Mouse (Mus musculus) gastrocnemius, postnatal 10 days (tissue): Measurements from ENCODE around the gene Epo. TPM values are rescaled to one million over a fixed set of nuclear protein-coding genes. Genes with fewer than 3 reads are reported as not detected.
A peak's percentile ranks its signal among the peaks of the same experiment; 100 is the strongest.

Experiments
- DNase-seq: peaks from one replicate; pipeline ENCODE4 v3.0.0; 2021; ENCODE audit warnings: mixed read lengths
- total RNA-seq, 2 experiments: library from RNA; stranded (reverse); gene quantifications; 2 replicates each; pipeline ENCODE4 v1.2.3; 2021

Epo gene
- total RNA-seq, 2 experiments from 2014 or later = not detected

DNA sequence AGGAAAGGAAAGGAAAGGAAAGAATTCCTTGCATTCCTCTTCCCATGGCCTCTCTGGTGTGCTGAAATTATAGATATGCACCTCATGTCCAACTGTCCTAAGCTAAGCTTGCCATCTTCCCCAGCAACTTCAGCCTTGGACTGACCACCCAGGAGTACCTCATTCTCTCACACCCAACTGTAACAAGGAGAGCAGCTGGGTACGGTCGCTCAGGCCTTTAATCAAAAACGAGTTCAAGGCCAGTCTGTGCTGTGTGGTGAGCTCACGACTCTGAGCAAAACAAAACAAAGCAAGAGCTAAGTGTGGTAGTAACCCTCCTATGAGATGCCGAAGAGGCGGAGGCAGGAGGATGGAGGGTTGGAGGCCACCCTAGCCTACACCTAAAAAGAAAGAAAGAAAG, 7.9 kb upstream of the Epo start:
- no peak for DNase-seq

DNA sequence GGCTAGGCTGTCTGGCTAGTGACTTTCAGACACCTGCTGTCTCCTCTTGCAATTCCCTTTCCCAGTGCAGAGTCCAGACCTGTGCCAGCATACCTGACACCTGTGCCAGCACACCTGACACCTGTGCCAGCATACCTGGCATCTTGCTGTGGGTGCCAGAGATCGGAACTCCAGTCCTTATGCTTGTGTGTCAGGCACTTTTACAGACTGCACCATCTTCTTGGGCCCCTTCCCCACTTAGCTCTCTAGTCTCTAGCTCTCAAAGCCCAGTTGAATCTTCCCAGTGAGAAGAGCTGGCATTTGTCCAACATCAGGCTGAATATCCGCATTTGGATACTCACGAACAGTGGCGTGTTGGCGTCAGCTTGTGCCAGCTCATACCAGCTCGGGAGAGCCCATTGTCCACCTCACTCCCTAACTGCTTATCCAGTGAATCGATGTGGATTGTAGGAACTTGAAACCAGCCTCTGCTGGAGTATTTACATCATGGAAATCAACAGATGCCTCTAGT, 6.3 kb upstream of the Epo start:
- DNase-seq = no peak

DNA sequence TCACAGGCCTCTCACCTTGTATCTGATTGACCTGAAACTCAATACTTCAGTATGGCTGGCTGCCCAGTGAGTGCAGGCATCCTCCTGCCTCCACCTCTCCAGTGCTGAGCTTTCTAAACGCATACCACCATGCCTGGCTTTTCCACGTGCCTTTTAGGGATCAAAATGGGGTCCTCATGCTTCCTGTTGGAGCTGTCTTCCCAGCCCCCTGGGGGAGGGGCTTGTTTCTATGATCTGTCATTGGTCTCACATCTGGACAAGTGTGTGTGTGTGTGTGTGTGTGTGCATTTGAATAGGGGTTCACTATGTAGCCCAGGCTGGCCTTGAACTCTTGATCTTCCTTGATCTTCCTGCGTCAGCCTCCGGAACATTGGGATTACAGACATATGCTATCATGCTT, 4.4 kb upstream of the Epo start:
- no peak for DNase-seq

DNA sequence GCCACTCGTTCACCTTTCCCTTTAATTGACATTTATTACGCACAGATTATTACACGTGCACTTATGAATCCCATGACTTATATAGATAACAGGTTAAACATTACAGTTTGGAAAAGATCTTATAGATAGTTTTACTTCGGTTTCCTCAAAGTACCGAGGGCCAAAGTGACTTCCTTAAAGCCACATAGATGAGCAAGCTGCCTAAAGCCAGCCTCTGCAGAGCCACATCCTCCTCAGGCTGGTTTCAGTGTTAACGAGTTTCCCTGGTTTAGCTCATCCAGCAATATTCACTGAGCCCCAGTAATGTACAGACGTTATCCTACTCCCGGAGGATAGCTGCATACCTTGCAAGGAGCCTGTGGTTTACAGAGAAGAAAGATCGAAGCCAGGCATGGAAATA, 2.3 kb upstream of the Epo start:
- DNase-seq = no peak

DNA sequence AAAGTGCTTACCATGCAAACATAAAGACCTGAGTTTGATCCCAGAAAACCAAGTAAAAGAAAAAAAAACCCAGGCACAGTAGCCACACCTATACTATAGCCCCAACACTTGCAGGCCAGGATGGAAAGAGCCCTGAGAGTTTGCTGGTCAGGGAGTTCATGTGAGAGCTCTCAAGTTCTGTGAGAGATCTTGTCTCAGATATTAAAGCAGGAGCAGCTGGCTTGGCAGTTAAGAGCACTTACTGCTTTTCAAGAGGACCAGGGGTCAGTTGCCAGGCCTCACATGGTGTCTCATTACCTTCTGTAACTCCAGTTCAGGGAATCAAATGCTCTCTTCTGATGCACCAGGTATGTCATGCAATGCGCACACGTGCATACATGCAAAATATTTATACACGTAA, 1.7 kb upstream of the Epo start:
- DNase-seq = no peak

DNA sequence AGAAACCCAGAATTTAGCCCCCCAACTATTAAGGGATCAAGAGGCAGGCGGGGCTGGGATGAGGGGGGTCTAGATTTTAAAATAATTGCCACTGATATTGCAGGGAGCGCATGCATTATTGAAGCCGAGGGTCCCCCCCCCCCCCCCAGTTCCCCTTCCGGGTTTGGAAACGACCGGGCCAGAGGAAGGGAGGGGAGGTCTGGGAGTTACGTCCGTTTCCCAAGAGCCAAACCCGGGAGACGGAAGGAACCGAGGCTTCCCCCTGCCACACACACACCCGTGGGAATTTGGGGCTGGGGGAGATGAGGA, 280 bp downstream of the Epo start:
- no peak for DNase-seq

DNA sequence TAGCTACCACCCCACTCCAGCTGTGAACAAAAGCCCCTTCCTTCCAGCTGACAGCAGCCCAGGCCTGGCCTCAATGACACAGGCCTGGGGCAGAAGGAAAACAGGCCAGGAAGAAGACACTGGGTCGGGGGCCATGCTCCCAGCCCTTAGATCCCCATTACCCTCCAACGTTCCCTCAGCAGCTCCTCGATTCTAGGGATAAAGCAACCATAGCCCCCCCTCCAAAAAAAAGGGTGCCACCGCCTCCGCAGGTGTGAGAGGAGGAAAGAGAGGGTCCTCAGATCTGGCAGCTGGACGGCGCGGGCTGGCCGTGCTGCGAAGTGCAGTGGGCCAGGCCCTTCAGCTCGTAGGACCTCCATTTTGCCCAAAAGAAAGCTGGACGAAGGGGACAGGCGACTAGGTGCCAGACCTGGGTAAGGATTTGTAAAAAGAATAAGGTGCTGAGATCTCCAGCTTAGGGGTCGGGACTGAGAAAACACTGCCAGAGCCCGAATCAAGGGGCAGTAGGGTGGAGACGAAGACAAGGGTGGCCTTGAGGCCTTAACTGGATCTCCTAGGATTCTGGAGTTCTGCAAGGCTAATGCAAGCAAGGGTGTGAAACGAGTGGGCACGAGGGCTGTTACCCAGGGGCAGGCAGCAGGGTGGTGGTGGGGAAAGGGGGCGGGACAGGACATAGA, 773 bp downstream of the Epo start:
- no peak for DNase-seq

DNA sequence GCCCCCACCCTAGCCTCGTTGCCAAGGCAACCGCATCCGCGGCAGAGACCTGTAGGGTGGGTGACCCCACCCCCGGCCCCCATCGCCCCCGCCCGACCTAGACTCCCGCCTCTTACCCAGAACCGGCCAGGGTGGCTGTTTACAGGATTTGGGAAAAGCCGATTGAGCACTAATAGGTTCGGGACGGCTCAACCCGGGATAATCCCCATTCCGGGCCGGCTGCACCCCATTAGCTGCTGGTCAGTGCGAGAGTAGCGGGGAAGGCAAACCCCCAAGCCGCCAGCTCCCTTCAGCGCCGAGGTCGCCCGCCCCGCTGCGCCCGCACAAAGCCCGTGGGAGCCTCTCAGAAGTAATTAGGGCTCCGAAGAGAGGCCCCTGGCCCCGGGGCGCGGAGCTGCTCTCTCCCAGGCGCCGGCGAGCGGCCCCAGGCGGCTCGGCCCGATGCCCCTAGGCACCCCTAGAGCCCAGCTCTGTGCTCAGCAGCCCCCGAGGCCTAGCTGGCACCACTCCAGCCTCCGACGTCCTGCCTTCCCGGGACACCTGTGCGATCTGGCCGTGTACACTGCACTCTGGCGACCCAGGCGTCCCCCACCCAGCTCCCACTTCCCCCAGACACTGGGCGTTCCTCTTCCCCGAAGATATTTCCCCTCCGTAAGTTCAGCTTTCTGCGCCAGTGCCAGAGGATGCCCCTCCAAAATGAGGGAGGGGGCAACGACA, 1.5 kb downstream of the Epo start:
- peak; percentile 75 for DNase-seq

DNA sequence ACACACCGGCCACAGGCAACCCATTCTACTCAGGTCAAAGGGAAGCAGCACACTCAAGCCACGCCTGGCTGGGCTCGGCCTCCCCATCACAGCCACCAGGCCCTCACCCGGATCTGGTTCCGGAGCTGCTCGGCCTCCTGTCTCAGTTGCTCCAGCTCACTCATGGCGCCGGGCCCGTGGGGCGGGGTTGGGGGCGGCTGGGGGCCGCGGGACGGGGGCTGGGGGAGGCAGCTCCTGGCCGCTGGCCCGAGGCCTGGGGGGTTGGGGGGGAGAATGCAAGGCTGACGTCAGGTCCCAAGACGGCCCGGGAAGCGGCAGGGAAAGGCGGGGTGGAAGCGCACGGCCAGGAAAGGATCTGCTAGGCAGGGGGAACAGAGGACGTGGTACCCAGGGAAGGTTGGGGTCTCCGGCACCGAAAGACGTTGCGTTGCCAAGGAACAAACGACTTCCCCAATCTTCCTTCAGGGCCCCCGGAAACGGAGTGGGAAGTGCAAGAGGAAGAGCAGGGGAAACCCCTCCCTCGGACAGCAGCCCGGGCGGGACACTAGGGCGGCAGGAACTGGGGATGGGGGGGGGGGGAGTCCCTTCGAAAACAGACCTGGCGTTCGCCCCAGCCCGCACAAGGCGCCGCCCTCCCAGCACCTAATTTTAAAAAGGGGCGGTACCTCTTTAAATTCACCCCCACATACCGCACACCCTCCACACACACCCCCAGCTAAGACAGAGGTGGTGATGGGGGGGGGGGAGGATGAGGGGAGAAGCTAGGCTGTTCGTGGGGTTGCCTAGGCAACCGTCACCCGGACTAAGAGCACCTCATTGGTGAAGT, 2.2 kb downstream of the Epo start:
- peak; percentile 80 for DNase-seq

DNA sequence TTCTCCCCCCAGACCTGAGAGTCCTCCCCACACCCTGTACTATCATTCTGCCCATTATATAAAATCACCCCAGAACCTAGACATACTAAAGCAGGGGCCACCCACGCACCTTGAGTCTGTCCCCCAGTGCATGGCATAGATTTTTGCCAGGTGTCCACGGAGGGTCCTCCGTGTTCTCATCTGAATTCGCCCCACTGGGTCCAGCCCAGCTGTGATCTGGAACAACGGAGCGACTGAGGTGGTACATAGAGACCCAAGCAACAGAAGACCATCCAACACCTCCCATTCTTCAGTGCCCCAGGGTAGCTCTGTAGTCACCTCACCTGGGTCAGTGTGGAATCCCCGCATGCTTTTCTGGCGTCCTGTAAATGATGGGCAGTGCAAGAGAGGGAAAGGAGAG, 3.0 kb downstream of the Epo start:
- DNase-seq = no peak

DNA sequence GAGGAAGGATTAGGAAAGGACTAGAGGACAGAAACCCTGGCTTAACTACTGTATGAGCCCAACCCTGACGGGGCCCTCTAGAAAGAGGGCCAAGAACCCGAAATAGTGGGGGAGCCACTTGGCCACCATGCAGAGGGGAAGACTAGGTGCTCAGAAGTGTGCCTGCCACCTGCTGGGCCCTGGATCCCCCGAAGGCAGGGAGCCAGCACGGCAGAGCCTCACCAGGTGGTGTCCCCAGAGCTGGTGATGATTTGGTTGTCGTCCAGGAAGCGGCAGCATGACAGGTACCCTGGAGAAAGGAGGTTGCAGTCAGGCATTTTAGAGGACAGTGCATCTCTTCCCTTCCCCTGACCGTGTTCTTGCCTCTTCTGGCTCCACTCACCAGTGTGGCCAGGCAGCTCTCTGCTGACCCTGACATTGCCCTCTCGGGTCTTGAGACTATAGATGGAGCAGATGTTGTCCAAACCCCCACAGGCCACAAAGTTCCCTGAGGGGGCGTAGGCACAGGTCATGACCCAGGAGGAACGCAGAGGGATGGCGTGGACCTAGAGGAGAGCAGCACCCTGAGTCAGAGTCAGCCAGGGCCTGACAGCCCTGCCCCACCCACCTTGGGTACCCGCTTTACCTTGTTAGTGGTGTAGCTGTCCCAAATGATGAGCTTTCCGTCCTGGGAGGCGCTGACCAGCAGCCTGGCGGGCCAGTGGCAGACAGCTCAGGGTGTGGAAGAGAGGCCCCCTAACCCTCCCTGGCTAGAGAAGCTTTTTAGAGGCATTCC, 3.6 kb downstream of the Epo start:
- DNase-seq = no peak

DNA sequence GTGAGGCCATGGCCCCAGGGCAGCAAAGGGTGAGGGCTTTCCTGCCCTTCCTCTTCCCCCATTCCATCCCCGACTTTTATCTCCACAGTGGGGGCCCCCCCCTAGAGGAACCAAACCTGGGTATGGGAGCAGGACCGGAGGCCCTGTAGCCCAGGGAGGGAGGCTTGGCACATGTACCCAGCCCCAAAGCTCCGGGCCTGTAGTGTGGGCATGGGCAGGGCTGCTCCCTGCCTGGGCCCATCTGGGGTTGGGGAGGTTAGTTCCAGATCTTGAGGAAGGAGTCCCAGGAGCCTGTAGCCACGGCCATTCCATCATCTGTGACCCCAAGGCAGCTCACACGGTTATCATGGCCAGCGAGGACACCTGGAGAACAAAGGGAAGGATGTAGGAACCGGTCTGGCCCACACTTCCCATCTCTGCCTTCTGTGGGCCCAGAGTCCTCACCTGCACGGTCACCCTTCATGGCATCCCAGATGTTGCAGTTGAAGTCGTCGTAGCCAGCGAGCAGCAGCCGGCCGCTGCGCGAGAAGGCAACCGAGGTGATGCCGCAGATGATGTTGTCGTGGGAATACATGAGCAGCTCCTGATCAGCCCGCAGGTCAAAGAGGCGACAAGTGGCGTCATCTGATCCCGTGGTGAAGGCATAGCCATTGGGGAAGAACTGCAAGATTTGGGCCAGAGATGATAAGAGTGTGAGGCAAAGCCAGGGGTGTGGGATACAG, 4.6 kb downstream of the Epo start:
- DNase-seq = no peak

DNA sequence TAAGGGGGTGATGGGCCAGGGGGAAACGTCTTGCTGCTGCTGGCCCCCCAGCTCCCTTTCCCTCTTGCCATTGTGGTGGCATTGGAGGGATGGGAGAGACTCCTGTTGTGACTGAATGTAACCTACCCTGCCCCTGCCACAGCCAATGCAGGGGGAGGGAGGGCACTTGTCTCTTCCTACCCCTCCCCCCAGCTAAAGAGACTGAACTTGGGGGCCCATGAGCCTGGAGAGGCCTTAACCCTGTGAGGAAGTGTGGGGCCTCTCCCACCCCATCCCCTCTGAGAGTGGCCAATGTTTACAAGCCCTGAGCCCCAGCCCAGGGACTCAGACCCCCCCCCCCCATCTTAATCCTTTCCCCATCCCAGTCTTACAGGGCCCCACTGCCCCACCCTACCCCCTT, 5.6 kb downstream of the Epo start:
- DNase-seq = no peak

DNA sequence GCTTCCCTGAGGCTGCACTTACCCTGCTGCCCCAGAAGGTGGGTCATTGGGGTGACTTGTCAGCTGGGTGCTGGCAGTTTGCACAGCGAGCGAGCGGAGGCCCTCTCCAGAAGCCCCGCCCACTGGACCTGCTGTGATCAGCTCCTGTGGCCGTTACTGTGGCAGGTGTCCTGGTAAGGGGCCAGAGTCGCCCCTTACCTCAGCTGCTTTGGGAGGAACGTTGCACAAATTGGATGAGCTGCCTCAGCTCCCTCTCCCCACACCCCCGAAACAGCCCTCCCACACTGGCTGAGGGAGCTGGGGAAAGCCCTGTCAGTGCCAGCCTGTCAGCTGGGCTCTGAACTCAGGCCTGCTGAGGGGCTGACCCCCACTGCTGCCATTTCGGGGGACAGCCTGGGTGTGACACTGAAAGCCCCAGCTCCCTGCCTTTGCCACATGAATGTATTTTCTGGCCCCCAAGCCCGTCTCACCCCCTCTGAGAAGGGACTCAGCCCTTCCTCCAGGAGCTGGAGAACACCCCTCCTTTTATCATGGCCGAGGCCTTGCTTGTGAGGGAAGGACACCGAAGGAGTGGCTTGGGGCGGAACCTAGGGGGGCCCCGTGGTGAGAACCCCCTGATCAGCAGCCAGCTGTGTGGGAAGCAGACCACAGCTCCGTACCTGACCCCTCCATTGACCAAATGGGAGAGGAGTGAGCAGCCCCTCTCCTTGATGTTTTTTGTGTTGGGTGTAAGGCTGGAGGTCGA, 6.7 kb downstream of the Epo start:
- no peak for DNase-seq

DNA sequence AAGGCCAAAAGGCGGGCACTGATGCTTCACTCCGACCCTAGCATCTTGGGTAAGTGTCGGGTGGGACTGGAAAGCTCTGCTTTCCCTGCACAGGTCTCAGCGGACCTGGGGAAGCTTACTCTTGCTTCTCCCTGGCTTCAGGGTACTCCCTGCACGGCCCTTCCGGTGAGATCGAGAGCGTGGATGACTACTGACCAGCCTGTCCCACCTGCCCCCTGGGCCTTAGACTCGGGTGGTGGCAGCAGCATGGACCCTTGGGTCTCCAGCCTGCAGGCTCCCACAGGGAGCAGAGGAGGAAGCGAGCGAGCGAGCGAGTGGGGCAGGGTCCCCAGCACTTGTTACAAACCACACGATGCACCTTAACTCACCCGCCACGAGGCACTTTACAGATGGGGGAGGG, 7.5 kb downstream of the Epo start:
- no peak for DNase-seq

DNA sequence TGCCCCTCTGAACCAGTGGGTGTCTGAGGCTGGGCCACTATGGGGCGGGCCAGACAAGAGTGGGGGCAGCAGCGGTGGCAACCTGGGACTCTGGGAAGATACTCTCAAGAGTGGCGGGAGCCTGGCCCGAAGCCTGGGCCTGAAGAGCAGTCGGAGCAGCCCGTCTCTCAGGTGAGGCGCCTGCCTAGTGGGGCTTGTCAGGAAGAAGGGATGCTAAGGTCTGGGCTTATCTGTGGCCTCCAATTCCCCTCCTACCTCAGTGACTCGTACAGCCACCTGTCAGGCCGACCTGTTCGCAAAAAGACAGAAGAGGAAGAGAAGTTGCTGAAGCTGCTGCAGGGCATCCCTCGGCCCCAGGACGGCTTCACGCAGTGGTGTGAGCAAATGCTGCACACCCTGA, 8.4 kb downstream of the Epo start:
- DNase-seq = no peak

DNA sequence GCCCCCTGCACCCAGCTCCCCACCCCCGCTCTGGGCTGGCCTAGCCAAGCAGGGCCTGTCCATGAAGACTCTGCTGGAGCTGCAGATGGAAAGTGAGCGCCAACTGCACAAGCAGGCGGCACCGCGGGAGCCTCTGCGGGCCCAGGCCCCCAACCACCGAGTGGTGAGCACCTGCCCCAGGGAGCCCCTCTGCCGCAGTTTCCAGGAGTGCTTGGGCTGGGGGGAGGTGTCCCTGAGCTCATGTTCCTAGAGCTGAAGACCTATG, 8.9 kb downstream of the Epo start:
- DNase-seq = no peak

DNA sequence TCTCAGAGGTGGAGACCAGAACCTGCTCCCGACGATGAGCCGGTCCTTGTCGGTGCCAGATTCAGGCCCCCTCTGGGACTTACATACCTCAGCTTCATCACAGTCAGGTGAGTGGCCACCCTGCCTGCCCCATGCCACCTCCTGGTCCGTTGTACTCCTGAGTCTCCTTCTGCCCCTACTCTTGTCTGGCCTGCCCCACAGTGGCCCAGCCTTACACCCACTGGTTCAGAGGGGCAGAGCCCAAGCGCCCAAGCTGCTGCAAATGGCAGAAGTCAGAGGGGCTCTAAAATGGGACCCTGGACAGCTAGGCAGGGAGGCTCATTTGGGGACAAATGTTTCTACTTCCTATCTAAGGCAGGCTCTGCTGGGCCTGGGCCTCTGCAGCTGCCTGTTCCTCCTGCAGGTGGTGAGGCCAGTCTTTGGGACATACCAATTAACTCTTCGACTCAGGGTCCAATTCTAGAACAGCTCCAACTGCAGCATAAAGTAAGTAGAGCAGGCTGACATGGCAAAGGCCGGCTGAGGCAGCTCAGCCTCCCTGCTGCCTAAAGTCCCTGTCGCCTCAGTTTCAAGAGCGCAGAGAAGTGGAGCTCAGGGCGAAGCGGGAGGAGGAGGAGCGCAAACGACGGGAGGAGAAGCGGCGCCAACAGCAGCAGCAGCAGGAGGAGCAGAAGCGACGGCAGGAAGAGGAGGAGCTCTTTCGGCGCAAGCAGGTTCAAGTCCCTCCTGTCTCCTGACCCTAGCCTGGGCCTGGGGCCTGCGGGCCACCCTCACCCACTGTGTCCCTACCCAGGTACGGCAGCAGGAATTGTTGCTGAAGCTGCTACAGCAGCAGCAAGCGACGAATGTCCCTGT, 9.4 kb downstream of the Epo start:
- DNase-seq = no peak

DNA sequence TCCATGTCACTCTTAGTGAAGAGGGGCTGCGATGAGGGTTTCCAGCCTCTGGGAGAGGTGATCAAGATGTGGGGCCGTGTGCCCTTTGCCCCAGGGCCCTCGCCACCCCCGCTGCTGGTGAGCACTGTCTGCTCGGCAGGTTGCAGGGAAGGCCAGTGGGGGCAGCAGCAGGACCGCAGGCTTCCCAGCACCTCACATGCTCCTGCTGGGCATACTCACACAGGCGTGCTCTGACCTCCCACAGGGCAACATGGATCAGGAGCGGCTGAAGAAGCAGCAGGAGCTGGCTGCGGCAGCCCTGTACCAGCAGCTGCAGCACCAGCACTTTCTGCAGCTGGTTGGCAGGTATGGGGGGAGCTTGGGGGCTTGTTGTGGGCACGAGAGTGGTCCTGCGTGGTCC, 10.3 kb downstream of the Epo start:
- DNase-seq = no peak

DNA sequence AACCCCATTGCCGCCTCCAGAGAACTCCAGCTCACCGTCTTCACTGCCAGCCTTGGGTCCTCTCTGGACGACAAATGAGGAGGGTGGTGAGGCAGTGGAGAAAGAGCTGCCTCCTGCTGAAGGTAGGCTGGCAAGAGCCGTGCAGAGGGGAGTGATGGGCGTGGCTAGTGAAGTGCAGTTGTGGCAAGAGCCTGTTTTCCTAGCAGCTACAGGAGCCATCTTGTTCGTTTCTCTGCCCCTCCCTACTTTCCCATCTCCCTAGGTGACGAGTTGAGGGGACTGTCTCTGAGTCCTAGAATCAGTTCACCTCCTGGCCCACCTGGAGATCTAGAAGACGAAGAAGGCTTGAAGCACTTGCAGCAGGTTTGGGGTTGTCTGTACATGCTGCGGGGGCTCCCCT, 11.2 kb downstream of the Epo start:
- no peak for DNase-seq
